Mouse (Mus musculus) heart, embryonic 16.5 days (tissue): Measurements from ENCODE around the gene Nos1. TPM values are rescaled to one million over a fixed set of nuclear protein-coding genes. Genes with fewer than 3 reads are reported as not detected.

Experiments
- ATAC-seq: fragments of 200-750 bp; cut with Nextera tagmentation; replicated peaks from 2 replicates; pipeline ENCODE4 v1.8.0; 2017; ENCODE audit warnings: moderate number of reproducible peaks; ENCODE audit not compliant: insufficient read depth, low FRiP score; ENCODE audit errors: extremely low read depth
- H3K27ac ChIP-seq: fragments of 300-500 bp; sonication (generic); 2 replicates; pipeline ENCODE4 v1.5.1; 2014; ENCODE audit warnings: mild to moderate bottlenecking, low read length, control low read depth, moderate library complexity
- H3K27me3 ChIP-seq: fragments of 300-500 bp; sonication (generic); 2 replicates; pipeline ENCODE4 v1.6.1; 2014; ENCODE audit warnings: low read length, mixed read lengths; ENCODE audit not compliant: control insufficient read depth, insufficient read depth
- H3K36me3 ChIP-seq: fragments of 300-500 bp; sonication (generic); 2 replicates; pipeline ENCODE4 v1.6.1; 2014; ENCODE audit not compliant: control insufficient read depth, insufficient read depth
- H3K4me1 ChIP-seq: fragments of 300-500 bp; sonication (generic); 2 replicates; pipeline ENCODE4 v1.6.1; 2014; ENCODE audit warnings: low read length, mixed read lengths; ENCODE audit not compliant: control insufficient read depth, insufficient read depth
- H3K4me2 ChIP-seq: fragments of 300-500 bp; sonication (generic); 2 replicates; pipeline ENCODE4 v1.6.1; 2014; ENCODE audit warnings: low read depth, mild to moderate bottlenecking, control low read depth, low read length
- H3K4me3 ChIP-seq: fragments of 300-500 bp; sonication (generic); 2 replicates; pipeline ENCODE4 v1.5.1; 2014; ENCODE audit warnings: mild to moderate bottlenecking, control low read depth, low read length
- H3K9ac ChIP-seq: fragments of 300-500 bp; sonication (generic); 2 replicates; pipeline ENCODE4 v1.6.1; 2014; ENCODE audit warnings: low read length, control low read depth
- H3K9me3 ChIP-seq: fragments of 300-500 bp; sonication (generic); replicated peaks from 2 replicates; pipeline ENCODE4 v1.6.1; 2016; ENCODE audit warnings: low read length; ENCODE audit not compliant: control insufficient read depth
- WGBS: fragments of 180-500 bp; shearing (Covaris S2); extraction: QIAGEN DNeasy Blood & Tissue Kit; methylation state at CpG from one replicate; pipeline ENCODE4 v1.1.7; 2014; 5-methylcytosine and 5-hydroxymethylcytosine counted together
- polyA plus RNA-seq: library from polyadenylated mRNA; unstranded; fragments of >200 nt; fragmentation: Nextera tagmentation; extraction: Ambion mirVana; gene quantifications from 2 replicates; pipeline ENCODE4 v1.2.1, GENCODE M21; 2015

Gene Nos1
- polyA plus RNA-seq, 1 experiment from 2014 or later: 0.24 TPM

- H3K4me3 ChIP-seq: no peak overlapping the region
- 70% methylated on average over 4 of the region's 4 CpGs for WGBS
- H3K4me1 ChIP-seq: peaks cover 7% of the 10 kb centered on the region
- H3K4me2 ChIP-seq: no peak overlapping the region
- H3K27me3 ChIP-seq: no peaks in the 10 kb centered on the region
- H3K9ac ChIP-seq: no peak overlapping the region
- no peak for ATAC-seq
- H3K36me3 ChIP-seq: peaks cover 54% of the 10 kb centered on the region
- no peak overlapping the region for H3K27ac ChIP-seq
- no peaks in the 10 kb centered on the region for H3K9me3 ChIP-seq
Measured at GRCm38 (mm10) chr5:117986327-117986726, 205.5 kb downstream of the Nos1 start.

GRCm38 (mm10) chr5:117987891-117988290, 207.1 kb downstream of the Nos1 start:
- Histone ChIP-seq H3K4me2 (no peak overlapping the region), H3K27me3 (no peaks in the 10 kb centered on the region), H3K4me1 (peaks cover 7% of the 10 kb centered on the region), H3K9me3 (no peaks in the 10 kb centered on the region), H3K9ac (no peak overlapping the region), H3K4me3 (no peak overlapping the region), H3K36me3 (peaks cover 53% of the 10 kb centered on the region), H3K27ac (no peak overlapping the region)
- ATAC-seq: no peak
- 93% methylated on average over 3 of the region's 3 CpGs for WGBS

GRCm38 (mm10) chr5:117988367-117988766, 207.5 kb downstream of the Nos1 start:
- no peak for ATAC-seq
- no peak overlapping the region for H3K4me2 ChIP-seq
- H3K36me3 ChIP-seq: peaks cover 48% of the 10 kb centered on the region
- H3K4me1 ChIP-seq: peaks cover 7% of the 10 kb centered on the region
- no peaks in the 10 kb centered on the region for H3K9me3 ChIP-seq
- H3K9ac ChIP-seq: no peak overlapping the region
- no peak overlapping the region for H3K4me3 ChIP-seq
- no peaks in the 10 kb centered on the region for H3K27me3 ChIP-seq
- WGBS: 70% methylated on average over 9 of the region's 9 CpGs
- no peak overlapping the region for H3K27ac ChIP-seq

- Histone ChIP-seq H3K9me3 (no peaks in the 10 kb centered on the region), H3K27me3 (no peaks in the 10 kb centered on the region), H3K27ac (no peak overlapping the region), H3K36me3 (peaks cover 46% of the 10 kb centered on the region), H3K4me1 (peaks cover 7% of the 10 kb centered on the region), H3K4me3 (no peak overlapping the region), H3K9ac (no peak overlapping the region), H3K4me2 (no peak overlapping the region)
- no peak for ATAC-seq
- WGBS: 63% methylated on average over 6 of the region's 6 CpGs
Measured at GRCm38 (mm10) chr5:117989773-117990172, 208.9 kb downstream of the Nos1 start.

GRCm38 (mm10) chr5:117990957-117991356, 210.1 kb downstream of the Nos1 start:
- WGBS: 84% methylated on average over 3 of the region's 3 CpGs
- Histone ChIP-seq H3K9ac (no peak overlapping the region), H3K27me3 (no peaks in the 10 kb centered on the region), H3K4me2 (no peak overlapping the region), H3K36me3 (peaks cover 56% of the 10 kb centered on the region), H3K4me3 (no peak overlapping the region), H3K27ac (no peak overlapping the region), H3K4me1 (peaks cover 7% of the 10 kb centered on the region), H3K9me3 (no peaks in the 10 kb centered on the region)
- ATAC-seq: no peak

- Histone ChIP-seq H3K4me2 (no peak overlapping the region), H3K27me3 (no peaks in the 10 kb centered on the region), H3K27ac (no peak overlapping the region), H3K9me3 (no peaks in the 10 kb centered on the region), H3K4me3 (no peak overlapping the region), H3K9ac (no peak overlapping the region), H3K36me3 (peaks cover 50% of the 10 kb centered on the region), H3K4me1 (peaks cover 16% of the 10 kb centered on the region)
- 80% methylated on average over 6 of the region's 6 CpGs for WGBS
- ATAC-seq: no peak
Measured at GRCm38 (mm10) chr5:117993550-117993949, 212.7 kb downstream of the Nos1 start.

- peaks cover 9% of the 10 kb centered on the region for H3K4me1 ChIP-seq
- H3K36me3 ChIP-seq: peaks cover 44% of the 10 kb centered on the region
- no peaks in the 10 kb centered on the region for H3K9me3 ChIP-seq
- ATAC-seq: no peak
- no peak overlapping the region for H3K9ac ChIP-seq
- H3K27me3 ChIP-seq: no peaks in the 10 kb centered on the region
- no peak overlapping the region for H3K27ac ChIP-seq
- H3K4me2 ChIP-seq: no peak overlapping the region
- H3K4me3 ChIP-seq: no peak overlapping the region
- 87% methylated on average over 8 of the region's 8 CpGs for WGBS
Measured at GRCm38 (mm10) chr5:117995372-117995901, 214.6 kb downstream of the Nos1 start.

GRCm38 (mm10) chr5:117995911-117996310, 215.1 kb downstream of the Nos1 start:
- Histone ChIP-seq H3K4me1 (peaks cover 9% of the 10 kb centered on the region), H3K9me3 (no peaks in the 10 kb centered on the region), H3K27me3 (no peaks in the 10 kb centered on the region), H3K9ac (no peak overlapping the region), H3K36me3 (peaks cover 47% of the 10 kb centered on the region), H3K4me2 (no peak overlapping the region), H3K27ac (no peak overlapping the region), H3K4me3 (no peak overlapping the region)
- ATAC-seq: no peak
- 84% methylated on average over 6 of the region's 6 CpGs for WGBS

GRCm38 (mm10) chr5:117996581-117996980, 215.7 kb downstream of the Nos1 start:
- Histone ChIP-seq H3K9me3 (no peaks in the 10 kb centered on the region), H3K36me3 (peaks cover 47% of the 10 kb centered on the region), H3K4me3 (no peak overlapping the region), H3K4me1 (peaks cover 9% of the 10 kb centered on the region), H3K27ac (no peak overlapping the region), H3K4me2 (no peak overlapping the region), H3K27me3 (no peaks in the 10 kb centered on the region), H3K9ac (no peak overlapping the region)
- no peak for ATAC-seq
- WGBS: 83% methylated on average over 6 of the region's 6 CpGs
